Mouse (Mus musculus) MEL (cell line): Measurements from ENCODE around the gene Grap. TPM values are rescaled to one million over a fixed set of nuclear protein-coding genes. Genes with fewer than 3 reads are reported as not detected.

Source experiments
- DNase-seq: peaks from one replicate; pipeline ENCODE4 v3.0.0; 2011; ENCODE audit warnings: low read depth, low spot score
- H3K27ac ChIP-seq: 2 replicates; pipeline ENCODE4 v1.5.1; 2012; ENCODE audit warnings: low read depth, mild to moderate bottlenecking, control low read depth, low read length, moderate library complexity; ENCODE audit not compliant: control insufficient read depth
- H3K27me3 ChIP-seq, 2 experiments: fragments of 150-350 bp in 1 of 2; sonication (generic) in 1 of 2; 2 replicates each; pipeline ENCODE4 v1.6.1; 2012; ENCODE audit warnings: low read length in 2 of 2, mild to moderate bottlenecking in 2 of 2, improper control_type of control experiment in 1 of 2, moderate library complexity in 1 of 2; ENCODE audit not compliant: insufficient read depth in 2 of 2, control insufficient read depth in 1 of 2
- H3K36me3 ChIP-seq, 2 experiments: 2 replicates each; pipeline ENCODE4 v1.6.1; 2012 to 2014; ENCODE audit warnings: low read length in 2 of 2, improper control_type of control experiment in 1 of 2, inconsistent platforms in 1 of 2, mild to moderate bottlenecking in 1 of 2; ENCODE audit not compliant: insufficient read depth in 2 of 2, control insufficient read depth in 1 of 2
- H3K4me1 ChIP-seq, 2 experiments: fragments of 150-350 bp in 1 of 2; sonication (generic) in 1 of 2; 2 replicates each; pipeline ENCODE4 v1.6.1; 2012; ENCODE audit warnings: low read length in 2 of 2, improper control_type of control experiment in 1 of 2, mild to moderate bottlenecking in 1 of 2; ENCODE audit not compliant: insufficient read depth in 2 of 2, control insufficient read depth in 1 of 2
- H3K4me3 ChIP-seq, 2 experiments: fragments of 150-350 bp in 1 of 2; sonication (generic) in 1 of 2; 2 replicates each; pipeline ENCODE4 v1.5.1; 2012; ENCODE audit warnings: low read depth in 2 of 2, low read length in 2 of 2, mild to moderate bottlenecking in 2 of 2, moderate library complexity in 2 of 2, control low read depth in 1 of 2, improper control_type of control experiment in 1 of 2; ENCODE audit not compliant: control insufficient read depth in 1 of 2, insufficient read depth in 1 of 2
- H3K79me2 ChIP-seq: 2 replicates; pipeline ENCODE4 v1.6.1; 2012; ENCODE audit warnings: mild to moderate bottlenecking, low read length, moderate library complexity; ENCODE audit not compliant: control insufficient read depth, poor library complexity, insufficient read depth
- H3K9ac ChIP-seq: 2 replicates; pipeline ENCODE4 v1.6.1; 2012; ENCODE audit warnings: low read depth, mild to moderate bottlenecking, control low read depth, low read length, moderate library complexity; ENCODE audit not compliant: control insufficient read depth, poor library complexity, severe bottlenecking
- H3K9me3 ChIP-seq: fragments of 150-350 bp; sonication (generic); replicated peaks from 2 replicates; pipeline ENCODE4 v1.6.1; 2012; ENCODE audit warnings: mild to moderate bottlenecking, low read length, improper control_type of control experiment, moderate library complexity; ENCODE audit not compliant: insufficient read depth
- E2F4 ChIP-seq: IDR thresholded peaks from 2 replicates; pipeline ENCODE4 v1.6.1; 2011; ENCODE audit warnings: low read depth, low read length, improper control_type of control experiment, borderline replicate concordance
- ELF1 ChIP-seq: IDR thresholded peaks from 2 replicates; pipeline ENCODE4 v1.6.1; 2014; ENCODE audit warnings: low read depth, mild to moderate bottlenecking, inconsistent platforms, low read length, improper control_type of control experiment, moderate library complexity
- EP300 ChIP-seq, 2 experiments: IDR thresholded peaks; 2 replicates each; pipeline ENCODE4 v1.6.1; 2011; ENCODE audit warnings: improper control_type of control experiment in 2 of 2, low read length in 2 of 2, low read depth in 1 of 2, mild to moderate bottlenecking in 1 of 2
- ETS1 ChIP-seq: IDR thresholded peaks from 2 replicates; pipeline ENCODE4 v1.6.1; 2012; ENCODE audit warnings: low read depth, mild to moderate bottlenecking, inconsistent platforms, low read length, improper control_type of control experiment, moderate library complexity
- GABPA ChIP-seq: IDR thresholded peaks from 2 replicates; pipeline ENCODE4 v1.6.1; 2012; ENCODE audit warnings: low read depth, mild to moderate bottlenecking, inconsistent platforms, low read length, improper control_type of control experiment, moderate library complexity
- JUND ChIP-seq: IDR thresholded peaks from 2 replicates; pipeline ENCODE4 v1.6.1; 2011; ENCODE audit warnings: low read depth, mild to moderate bottlenecking, improper control_type of control experiment, low read length
- MXI1 ChIP-seq: IDR thresholded peaks from 2 replicates; pipeline ENCODE4 v1.6.1; 2011; ENCODE audit warnings: mild to moderate bottlenecking, low read depth, low read length, improper control_type of control experiment
- MYC ChIP-seq: IDR thresholded peaks from 2 replicates; pipeline ENCODE4 v1.6.1; 2011; ENCODE audit warnings: low read depth, mild to moderate bottlenecking, low read length, improper control_type of control experiment, moderate library complexity
- POLR2AphosphoS2 ChIP-seq: IDR thresholded peaks from 2 replicates; pipeline ENCODE4 v1.6.1; 2011; ENCODE audit warnings: low read length, improper control_type of control experiment
- SIN3A ChIP-seq: IDR thresholded peaks from 2 replicates; pipeline ENCODE4 v1.6.1; 2012; ENCODE audit warnings: low read length, improper control_type of control experiment, inconsistent platforms
- TAL1 ChIP-seq: IDR thresholded peaks from 2 replicates; pipeline ENCODE4 v1.6.1; 2012; ENCODE audit warnings: mild to moderate bottlenecking, inconsistent platforms, low read length, moderate library complexity, mixed read lengths
- TBP ChIP-seq: IDR thresholded peaks from 2 replicates; pipeline ENCODE4 v1.8.0; 2011; ENCODE audit warnings: low read depth, low read length, improper control_type of control experiment
- TCF12 ChIP-seq: IDR thresholded peaks from 2 replicates; pipeline ENCODE4 v1.6.1; 2014; ENCODE audit warnings: low read depth, mild to moderate bottlenecking, inconsistent platforms, low read length, improper control_type of control experiment, moderate library complexity
- USF1 ChIP-seq: IDR thresholded peaks from 2 replicates; pipeline ENCODE4 v1.6.1; 2014; ENCODE audit warnings: low read depth, mild to moderate bottlenecking, inconsistent platforms, low read length, improper control_type of control experiment, moderate library complexity
- ZC3H11A ChIP-seq: IDR thresholded peaks from 2 replicates; pipeline ENCODE4 v1.6.1; 2012; ENCODE audit warnings: low read depth, mild to moderate bottlenecking, inconsistent platforms, low read length, improper control_type of control experiment
- ZKSCAN1 ChIP-seq: IDR thresholded peaks from 2 replicates; pipeline ENCODE4 v1.6.1; 2012; ENCODE audit warnings: low read depth, mild to moderate bottlenecking, inconsistent platforms, low read length, improper control_type of control experiment, moderate library complexity
- polyA plus RNA-seq, 2 experiments: library from polyadenylated mRNA; stranded (reverse) in 1 of 2; unstranded in 1 of 2; fragments of >175 nt in 1 of 2; fragments of >200 nt in 1 of 2; gene quantifications; 2 replicates each; pipeline versions ENCODE4 v1.2.1 to v1.2.4; 2012; ENCODE audit warnings: low replicate concordance in 2 of 2, low read depth in 1 of 2; ENCODE audit not compliant: insufficient read length in 2 of 2, insufficient read depth in 1 of 2, missing spikeins in 1 of 2
- total RNA-seq: library from RNA; depleted of rRNA; stranded (reverse); fragments of 300-350 nt; gene quantifications from 2 replicates; pipeline ENCODE4 v1.2.3, GENCODE M21; 2012

The Grap gene
- total and polyA plus RNA-seq, 3 experiments, result 1.8 to 2.3 TPM; not detected in 1

DNA sequence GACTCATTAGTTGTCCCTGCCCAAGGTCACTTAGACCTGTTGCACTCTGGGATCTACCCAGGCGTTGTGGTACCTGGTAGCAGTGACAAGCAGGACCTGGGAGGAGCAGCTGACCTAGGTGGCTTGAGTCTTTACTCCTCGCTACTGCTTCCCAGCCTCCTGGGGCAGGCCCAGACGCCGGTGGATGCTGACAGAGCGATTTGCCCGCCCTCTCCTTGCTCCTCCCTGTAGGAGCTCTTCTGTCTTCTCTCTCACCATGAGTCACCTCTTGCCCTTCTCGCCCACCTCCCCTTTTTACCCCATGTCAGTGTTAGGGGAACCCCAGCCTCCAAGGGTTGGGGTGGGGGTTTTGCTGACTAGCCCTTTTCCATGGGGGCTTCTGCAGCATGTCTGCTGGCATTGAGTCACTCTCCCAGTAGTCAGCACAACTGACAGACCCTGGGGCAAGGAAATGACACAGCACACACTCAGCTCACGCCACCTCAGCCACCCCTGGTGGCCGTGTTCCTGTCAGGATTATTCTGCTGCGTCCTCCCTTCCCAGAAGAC is 33.9 kb downstream of the Grap start:
- no peak for DNase-seq
- no peak overlapping the region for H3K9ac ChIP-seq

DNA sequence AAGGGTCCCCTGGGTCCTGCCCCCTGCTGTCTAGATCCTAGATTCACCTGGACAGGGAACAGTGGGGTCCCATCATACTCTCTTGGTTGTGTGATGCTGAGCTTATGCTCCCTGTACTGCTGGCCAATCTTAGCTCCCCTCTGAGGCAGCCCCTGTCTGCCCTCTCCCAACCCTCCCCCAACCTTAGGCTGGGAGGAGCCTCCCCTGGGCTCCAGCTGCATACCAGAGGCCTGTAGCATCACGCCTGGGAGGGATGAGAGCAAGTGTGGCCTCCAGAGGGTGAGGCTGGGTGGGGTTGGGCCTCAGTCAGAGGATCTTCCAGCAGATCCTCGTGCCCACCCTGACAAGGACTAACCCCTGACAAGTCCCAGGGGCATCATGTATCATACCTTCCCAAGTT is 34.5 kb downstream of the Grap start:
- H3K27me3 ChIP-seq, result no peaks in the 10 kb centered on the region
- no peak overlapping the region for H3K9ac ChIP-seq
- no peak for DNase-seq
- no peak overlapping the region for H3K27ac ChIP-seq
- peaks cover 5 to 28% of the 10 kb centered on the region in 2 experiments; a peak in 3 of 4 replicates for H3K4me1 ChIP-seq
- H3K36me3 ChIP-seq, result peaks cover 0 to 8% of the 10 kb centered on the region in 2 experiments; a peak in 2 of 4 replicates
- H3K4me3 ChIP-seq, result no peak overlapping the region
- TF ChIP-seq MYC (no peak), ELF1 (no peak), TCF12 (no peak), E2F4 (no peak), EP300 (IDR thresholded peaks at IDR 0.05; ENCODE audit: low read depth in 1 of 2, low read length in 2 of 2) (no peak), ZC3H11A (no peak), MXI1 (no peak), POLR2AphosphoS2 (no peak), TBP (no peak)
- H3K79me2 ChIP-seq, result peaks cover 7% of the 10 kb centered on the region
- H3K9me3 ChIP-seq, result no peaks in the 10 kb centered on the region

More for the DNA sequence above, 33.9 kb downstream of the Grap start:
- H3K27me3 ChIP-seq, result no peaks in the 10 kb centered on the region
- H3K4me3 ChIP-seq, result no peak overlapping the region
- peaks cover 5 to 28% of the 10 kb centered on the region in 2 experiments; a peak in 3 of 4 replicates for H3K4me1 ChIP-seq
- H3K36me3 ChIP-seq, result peaks cover 0 to 8% of the 10 kb centered on the region in 2 experiments; a peak in 2 of 4 replicates
- TF ChIP-seq USF1, result no peak
- no peak for TF ChIP-seq ZKSCAN1
- no peak for TF ChIP-seq ZC3H11A
- no peak for TF ChIP-seq TAL1
- TF ChIP-seq GABPA, result no peak
- TF ChIP-seq SIN3A, result no peak
- no peak for TF ChIP-seq JUND
- no peak for TF ChIP-seq ETS1
- H3K27ac ChIP-seq, result no peak overlapping the region
- H3K79me2 ChIP-seq, result peaks cover 7% of the 10 kb centered on the region
- H3K9me3 ChIP-seq, result no peaks in the 10 kb centered on the region
